Mouse (Mus musculus): ENCODE data around the gene Itgb2l. TPM values are rescaled to one million over a fixed set of nuclear protein-coding genes. Genes with fewer than 3 reads are reported as not detected.
A peak's percentile ranks its signal among the peaks of the same experiment; 100 is the strongest.

Itgb2l gene
- polyA plus RNA-seq, 1 experiment, result 0.07 TPM

DNA sequence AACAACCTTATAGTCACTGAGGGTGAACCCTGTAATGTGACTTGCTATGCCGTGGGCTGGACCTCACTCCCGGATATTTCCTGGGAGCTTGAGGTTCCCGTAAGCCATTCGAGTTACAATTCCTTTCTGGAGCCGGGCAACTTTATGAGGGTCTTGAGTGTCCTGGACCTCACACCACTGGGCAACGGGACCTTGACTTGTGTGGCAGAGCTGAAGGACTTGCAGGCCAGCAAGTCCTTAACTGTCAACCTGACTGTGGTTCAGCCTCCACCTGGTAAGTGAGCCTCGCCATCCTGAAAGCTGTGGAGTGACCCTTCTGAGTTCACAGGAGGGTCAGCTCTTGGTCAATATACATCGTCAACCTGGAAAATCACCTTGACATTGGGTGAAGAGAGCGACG lies 65.3 kb downstream of the Itgb2l start:
- H3K27me3 ChIP-seq (ENCODE audit: control insufficient read depth, insufficient read depth, insufficient read length), result no peaks in the 10 kb centered on the region
- no peak for TF ChIP-seq USF1 (IDR thresholded peaks at IDR 0.05; ENCODE audit: low read depth)
- no peak for TF ChIP-seq POLR2A (IDR thresholded peaks at IDR 0.05; ENCODE audit: insufficient read length, low read depth)
- no peak for TF ChIP-seq MAX (IDR thresholded peaks at IDR 0.05; ENCODE audit: low read depth)
- TF ChIP-seq TCF12 (IDR thresholded peaks at IDR 0.05; ENCODE audit: insufficient read depth, poor library complexity, severe bottlenecking), result no peak
- no peak overlapping the region for H3K4me2 ChIP-seq (ENCODE audit: low read depth)
- H3K79me2 ChIP-seq (ENCODE audit: control insufficient read depth, insufficient read depth), result peaks cover 7% of the 10 kb centered on the region
- H3ac ChIP-seq (ENCODE audit: control insufficient read depth, insufficient read length), result no peak overlapping the region
- no peaks in the 10 kb centered on the region for H3K36me3 ChIP-seq (ENCODE audit: control insufficient read depth, insufficient read depth)
- no peak overlapping the region for H3K4me3 ChIP-seq

DNA sequence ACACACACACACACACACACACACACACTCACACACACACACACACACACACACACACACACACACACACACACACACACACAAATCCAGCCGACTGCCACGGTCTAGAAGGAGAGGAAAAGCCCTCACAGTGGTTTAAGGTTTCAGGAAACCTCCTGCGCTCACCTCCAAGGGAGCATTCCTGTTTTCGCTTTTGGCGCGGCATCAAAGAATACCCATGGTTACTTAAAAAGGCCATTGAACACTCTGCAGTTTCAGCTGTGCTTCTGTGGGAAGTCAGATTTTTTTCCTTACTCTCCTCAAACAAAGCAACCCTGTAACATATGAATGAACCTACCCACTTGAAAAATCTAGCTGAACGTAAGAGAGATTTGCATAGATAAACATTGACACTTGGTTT lies 67.1 kb downstream of the Itgb2l start:
- Histone ChIP-seq H3ac (ENCODE audit: control insufficient read depth, insufficient read length) (no peak overlapping the region), H3K79me2 (ENCODE audit: control insufficient read depth, insufficient read depth) (peaks cover 7% of the 10 kb centered on the region), H3K4me3 (no peak overlapping the region), H3K27me3 (ENCODE audit: control insufficient read depth, insufficient read depth, insufficient read length) (no peaks in the 10 kb centered on the region), H3K36me3 (ENCODE audit: control insufficient read depth, insufficient read depth) (no peaks in the 10 kb centered on the region), H3K4me2 (ENCODE audit: low read depth) (peak overlapping the region; percentile 4)
- TF ChIP-seq REST (IDR thresholded peaks at IDR 0.05; ENCODE audit: insufficient read depth, insufficient read length) (no peak), MYOD1 (IDR thresholded peaks at IDR 0.05; ENCODE audit: control insufficient read depth in 1 of 3, insufficient read length in 2 of 3, low read depth in 2 of 3) (no peak), TCF3 (IDR thresholded peaks at IDR 0.05; ENCODE audit: insufficient read length, low read depth) (no peak), CEBPB (IDR thresholded peaks at IDR 0.05; ENCODE audit: insufficient read depth, poor library complexity, severe bottlenecking) (no peak), USF1 (IDR thresholded peaks at IDR 0.05; ENCODE audit: low read depth) (no peak), E2F4 (IDR thresholded peaks at IDR 0.05; ENCODE audit: insufficient read depth) (no peak), TCF12 (IDR thresholded peaks at IDR 0.05; ENCODE audit: insufficient read depth, poor library complexity, severe bottlenecking) (no peak), MAX (IDR thresholded peaks at IDR 0.05; ENCODE audit: low read depth) (no peak), POLR2AphosphoS2 (IDR thresholded peaks at IDR 0.05; ENCODE audit: insufficient read length, low read depth) (no peak), SRF (IDR thresholded peaks at IDR 0.05; ENCODE audit: control insufficient read depth, insufficient read length, low read depth) (no peak), POLR2A (IDR thresholded peaks at IDR 0.05; ENCODE audit: insufficient read length, low read depth) (no peak)

DNA sequence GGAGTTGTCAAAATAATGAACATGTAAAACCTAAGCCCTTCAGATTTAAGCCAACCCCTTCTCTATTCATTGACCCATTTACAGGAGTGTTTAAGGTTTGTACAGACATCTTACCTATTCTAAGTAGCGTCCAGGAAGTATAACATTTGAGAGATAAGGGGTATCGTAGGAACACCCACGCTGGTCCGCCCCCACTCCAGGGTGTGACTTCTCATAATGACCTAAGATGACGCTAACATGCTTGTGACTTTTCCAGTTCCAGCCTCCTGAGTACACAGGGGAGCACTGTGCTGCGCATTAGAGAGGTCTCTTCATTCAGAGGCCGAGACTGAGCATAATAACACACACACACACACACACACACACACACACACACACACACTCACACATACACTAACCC lies 67.9 kb downstream of the Itgb2l start:
- Histone ChIP-seq H3K4me2 (ENCODE audit: low read depth) (no peak overlapping the region), H3K27me3 (ENCODE audit: control insufficient read depth, insufficient read depth, insufficient read length) (no peaks in the 10 kb centered on the region), H3K36me3 (ENCODE audit: control insufficient read depth, insufficient read depth) (no peaks in the 10 kb centered on the region), H3K4me3 (no peak overlapping the region), H3K79me2 (ENCODE audit: control insufficient read depth, insufficient read depth) (peaks cover 7% of the 10 kb centered on the region), H3ac (ENCODE audit: control insufficient read depth, insufficient read length) (no peak overlapping the region)
- TF ChIP-seq MAX (IDR thresholded peaks at IDR 0.05; ENCODE audit: low read depth) (no peak), REST (IDR thresholded peaks at IDR 0.05; ENCODE audit: insufficient read depth, insufficient read length) (no peak), MYOG (IDR thresholded peaks at IDR 0.05; ENCODE audit: control insufficient read depth in 1 of 3, insufficient read depth in 1 of 3, insufficient read length in 2 of 3, low read depth in 2 of 3) (no peak), CEBPB (IDR thresholded peaks at IDR 0.05; ENCODE audit: insufficient read depth, poor library complexity, severe bottlenecking) (no peak), POLR2AphosphoS2 (IDR thresholded peaks at IDR 0.05; ENCODE audit: insufficient read length, low read depth) (no peak), TCF12 (IDR thresholded peaks at IDR 0.05; ENCODE audit: insufficient read depth, poor library complexity, severe bottlenecking) (no peak), POLR2A (IDR thresholded peaks at IDR 0.05; ENCODE audit: insufficient read length, low read depth) (no peak), TCF3 (IDR thresholded peaks at IDR 0.05; ENCODE audit: insufficient read length, low read depth) (no peak), USF1 (IDR thresholded peaks at IDR 0.05; ENCODE audit: low read depth) (no peak)

- Histone ChIP-seq H3ac (ENCODE audit: control insufficient read depth, insufficient read length) (no peak overlapping the region), H3K4me3 (peak overlapping the region; percentile 16), H3K36me3 (ENCODE audit: control insufficient read depth, insufficient read depth) (no peaks in the 10 kb centered on the region), H3K4me2 (ENCODE audit: low read depth) (peak overlapping the region; percentile 67), H3K27me3 (ENCODE audit: control insufficient read depth, insufficient read depth, insufficient read length) (no peaks in the 10 kb centered on the region), H3K79me2 (ENCODE audit: control insufficient read depth, insufficient read depth) (peaks cover 7% of the 10 kb centered on the region)
- TF ChIP-seq TCF12 (IDR thresholded peaks at IDR 0.05; ENCODE audit: insufficient read depth, poor library complexity, severe bottlenecking) (no peak), CEBPB (IDR thresholded peaks at IDR 0.05; ENCODE audit: insufficient read depth, poor library complexity, severe bottlenecking) (no peak), REST (IDR thresholded peaks at IDR 0.05; ENCODE audit: insufficient read depth, insufficient read length) (no peak), MYOG (IDR thresholded peaks at IDR 0.05; ENCODE audit: control insufficient read depth in 1 of 3, insufficient read depth in 1 of 3, insufficient read length in 2 of 3, low read depth in 2 of 3) (no peak), POLR2AphosphoS2 (IDR thresholded peaks at IDR 0.05; ENCODE audit: insufficient read length, low read depth) (no peak)
Observed at GRCm38 (mm10) chr16:96372752-96373118, 70.7 kb downstream of the Itgb2l start.

Other genes with a start within 250 kb of the Itgb2l start
- gene Sh3bgr, start 243.2 kb downstream of the Itgb2l start, polyA plus RNA-seq (2012; fragmentation: generic; extraction: Trizol), result 32.7 TPM
- 5.0 TPM for gene B3galt5, start 207.8 kb downstream of the Itgb2l start, polyA plus RNA-seq (2012; fragmentation: generic; extraction: Trizol)
- not detected for gene Pcp4, start 24.0 kb upstream of the Itgb2l start, polyA plus RNA-seq (2012; fragmentation: generic; extraction: Trizol)

Data from myocyte (in vitro differentiated cells).